Mouse (Mus musculus) myocyte (in vitro differentiated cells): ENCODE data around the gene Grk3. TPM values are rescaled to one million over a fixed set of nuclear protein-coding genes. Genes with fewer than 3 reads are reported as not detected.

Experiments
- H3K27me3 ChIP-seq: one replicate; pipeline ENCODE4 v1.6.1; 2011; ENCODE audit not compliant: control insufficient read depth, insufficient read depth, insufficient read length
- H3K36me3 ChIP-seq: one replicate; pipeline ENCODE4 v1.6.1; 2011; ENCODE audit not compliant: control insufficient read depth, insufficient read depth
- H3K4me2 ChIP-seq: one replicate; pipeline ENCODE4 v1.6.1; 2011; ENCODE audit warnings: low read depth, control low read depth
- H3K4me3 ChIP-seq: one replicate; pipeline ENCODE4 v1.5.1; 2011; ENCODE audit warnings: mild to moderate bottlenecking, control low read depth, moderate library complexity
- H3K79me2 ChIP-seq: one replicate; pipeline ENCODE4 v1.6.1; 2011; ENCODE audit not compliant: control insufficient read depth, insufficient read depth
- H3ac ChIP-seq: one replicate; pipeline ENCODE4 v1.6.1; 2011; ENCODE audit not compliant: control insufficient read depth, insufficient read length
- CEBPB ChIP-seq: IDR thresholded peaks from 2 replicates; pipeline ENCODE4 v1.6.1; 2011; ENCODE audit warnings: mild to moderate bottlenecking, moderate library complexity; ENCODE audit not compliant: poor library complexity, insufficient read depth, severe bottlenecking
- E2F4 ChIP-seq: IDR thresholded peaks from one replicate; pipeline ENCODE4 v1.6.1; 2011; ENCODE audit warnings: mild to moderate bottlenecking, control low read depth, moderate library complexity; ENCODE audit not compliant: insufficient read depth
- MAX ChIP-seq: IDR thresholded peaks from one replicate; pipeline ENCODE4 v1.6.1; 2011; ENCODE audit warnings: low read depth, mild to moderate bottlenecking, control low read depth
- MYOD1 ChIP-seq, 3 experiments: IDR thresholded peaks; one replicate each; pipeline ENCODE4 v1.6.1; 2011; ENCODE audit warnings: control low read depth in 2 of 3, low read depth in 2 of 3, mild to moderate bottlenecking in 2 of 3, moderate library complexity in 1 of 3; ENCODE audit not compliant: insufficient read length in 2 of 3, control insufficient read depth in 1 of 3
- MYOG ChIP-seq, 3 experiments: IDR thresholded peaks; one replicate each; pipeline ENCODE4 v1.6.1; 2011; ENCODE audit warnings: control low read depth in 2 of 3, low read depth in 2 of 3, mild to moderate bottlenecking in 2 of 3; ENCODE audit not compliant: insufficient read length in 2 of 3, control insufficient read depth in 1 of 3, insufficient read depth in 1 of 3
- POLR2A ChIP-seq: IDR thresholded peaks from one replicate; pipeline ENCODE4 v1.6.1; 2011; ENCODE audit warnings: low read depth, mild to moderate bottlenecking, control low read depth, moderate library complexity; ENCODE audit not compliant: insufficient read length
- POLR2AphosphoS2 ChIP-seq: IDR thresholded peaks from one replicate; pipeline ENCODE4 v1.6.1; 2011; ENCODE audit warnings: low read depth, control low read depth; ENCODE audit not compliant: insufficient read length
- REST ChIP-seq: IDR thresholded peaks from one replicate; pipeline ENCODE4 v1.6.1; 2011; ENCODE audit warnings: mild to moderate bottlenecking, control low read depth, moderate library complexity; ENCODE audit not compliant: insufficient read depth, insufficient read length
- SRF ChIP-seq: IDR thresholded peaks from one replicate; pipeline ENCODE4 v1.6.1; 2011; ENCODE audit warnings: low read depth; ENCODE audit not compliant: control insufficient read depth, insufficient read length
- TCF12 ChIP-seq: IDR thresholded peaks from one replicate; pipeline ENCODE4 v1.6.1; 2011; ENCODE audit warnings: mild to moderate bottlenecking, control low read depth; ENCODE audit not compliant: poor library complexity, insufficient read depth, severe bottlenecking
- TCF3 ChIP-seq: IDR thresholded peaks from one replicate; pipeline ENCODE4 v1.6.1; 2011; ENCODE audit warnings: low read depth, control low read depth; ENCODE audit not compliant: insufficient read length
- USF1 ChIP-seq: IDR thresholded peaks from one replicate; pipeline ENCODE4 v1.6.1; 2011; ENCODE audit warnings: low read depth, mild to moderate bottlenecking, control low read depth, moderate library complexity
- polyA plus RNA-seq: library from polyadenylated mRNA; unstranded; fragments of >200 nt; fragmentation: generic; extraction: Trizol; gene quantifications from one replicate; pipeline ENCODE4 v1.2.1, GENCODE M21; 2012; ENCODE audit warnings: missing spikeins

Grk3 gene
- polyA plus RNA-seq, 1 experiment = not detected

- TF ChIP-seq SRF (no peak), MYOG (IDR thresholded peaks at IDR 0.05; ENCODE audit: control insufficient read depth in 1 of 3, insufficient read depth in 1 of 3, insufficient read length in 2 of 3, low read depth in 2 of 3) (no peak), POLR2AphosphoS2 (no peak), TCF12 (no peak)
- Histone ChIP-seq H3K36me3 (no peaks in the 10 kb centered on the region), H3K4me3 (no peak overlapping the region)
Observed at GRCm38 (mm10) chr5:113024154-113024764, 8.7 kb upstream of the Grk3 start.

GRCm38 (mm10) chr5:113018190-113018589 is 2.6 kb upstream of the Grk3 start:
- no peak overlapping the region for H3K4me2 ChIP-seq
- no peaks in the 10 kb centered on the region for H3K36me3 ChIP-seq
- H3K79me2 ChIP-seq = no peaks in the 10 kb centered on the region
- TF ChIP-seq MYOD1 (IDR thresholded peaks at IDR 0.05; ENCODE audit: control insufficient read depth in 1 of 3, insufficient read length in 2 of 3, low read depth in 2 of 3) (no peak), POLR2AphosphoS2 (no peak), E2F4 (no peak), REST (no peak), TCF3 (no peak), POLR2A (no peak), TCF12 (no peak), CEBPB (no peak), MAX (no peak), MYOG (IDR thresholded peaks at IDR 0.05; ENCODE audit: control insufficient read depth in 1 of 3, insufficient read depth in 1 of 3, insufficient read length in 2 of 3, low read depth in 2 of 3) (no peak)
- H3K27me3 ChIP-seq = peaks cover 22% of the 10 kb centered on the region
- no peak overlapping the region for H3K4me3 ChIP-seq
- H3ac ChIP-seq = no peak overlapping the region

More at GRCm38 (mm10) chr5:113024154-113024764, 8.7 kb upstream of the Grk3 start:
- Histone ChIP-seq H3K79me2 (no peaks in the 10 kb centered on the region), H3ac (no peak overlapping the region), H3K4me2 (no peak overlapping the region), H3K27me3 (no peaks in the 10 kb centered on the region)

GRCm38 (mm10) chr5:113017004-113017403 is 1.4 kb upstream of the Grk3 start:
- Histone ChIP-seq H3K79me2 (no peaks in the 10 kb centered on the region), H3K4me2 (no peak overlapping the region), H3K4me3 (no peak overlapping the region), H3ac (no peak overlapping the region), H3K36me3 (no peaks in the 10 kb centered on the region), H3K27me3 (peaks cover 22% of the 10 kb centered on the region)
- no peak for TF ChIP-seq REST
- TF ChIP-seq TCF12 = no peak
- TF ChIP-seq MYOG (IDR thresholded peaks at IDR 0.05; ENCODE audit: control insufficient read depth in 1 of 3, insufficient read depth in 1 of 3, insufficient read length in 2 of 3, low read depth in 2 of 3) = no peak
- TF ChIP-seq MAX = no peak
- TF ChIP-seq POLR2A = no peak
- no peak for TF ChIP-seq TCF3
- TF ChIP-seq E2F4 = no peak
- TF ChIP-seq POLR2AphosphoS2 = no peak
- no peak for TF ChIP-seq USF1
- TF ChIP-seq SRF = no peak
- no peak for TF ChIP-seq CEBPB
- TF ChIP-seq MYOD1 (IDR thresholded peaks at IDR 0.05; ENCODE audit: control insufficient read depth in 1 of 3, insufficient read length in 2 of 3, low read depth in 2 of 3) = no peak

GRCm38 (mm10) chr5:113014808-113015235 is 769 bp downstream of the Grk3 start:
- TF ChIP-seq MYOG (IDR thresholded peaks at IDR 0.05; ENCODE audit: control insufficient read depth in 1 of 3, insufficient read depth in 1 of 3, insufficient read length in 2 of 3, low read depth in 2 of 3) = no peak
- no peak for TF ChIP-seq E2F4
- no peak for TF ChIP-seq POLR2A
- no peak for TF ChIP-seq USF1
- TF ChIP-seq POLR2AphosphoS2 = no peak
- no peak for TF ChIP-seq SRF
- no peak for TF ChIP-seq TCF3
- no peaks in the 10 kb centered on the region for H3K36me3 ChIP-seq
- H3K4me2 ChIP-seq = no peak overlapping the region

GRCm38 (mm10) chr5:113014111-113014807 is 1.3 kb downstream of the Grk3 start:
- TF ChIP-seq MYOG (IDR thresholded peaks at IDR 0.05; ENCODE audit: control insufficient read depth in 1 of 3, insufficient read depth in 1 of 3, insufficient read length in 2 of 3, low read depth in 2 of 3) (no peak), TCF3 (no peak), E2F4 (no peak), SRF (no peak), CEBPB (no peak), POLR2AphosphoS2 (no peak), MYOD1 (IDR thresholded peaks at IDR 0.05; ENCODE audit: control insufficient read depth in 1 of 3, insufficient read length in 2 of 3, low read depth in 2 of 3) (no peak), MAX (no peak), TCF12 (no peak), POLR2A (no peak), REST (no peak), USF1 (no peak)
- no peaks in the 10 kb centered on the region for H3K79me2 ChIP-seq
- peaks cover 22% of the 10 kb centered on the region for H3K27me3 ChIP-seq
- no peaks in the 10 kb centered on the region for H3K36me3 ChIP-seq
- H3K4me2 ChIP-seq = no peak overlapping the region
- no peak overlapping the region for H3ac ChIP-seq
- H3K4me3 ChIP-seq = no peak overlapping the region

More at GRCm38 (mm10) chr5:113014808-113015235, 769 bp downstream of the Grk3 start:
- Histone ChIP-seq H3K4me3 (no peak overlapping the region), H3K27me3 (peaks cover 22% of the 10 kb centered on the region), H3ac (no peak overlapping the region), H3K79me2 (no peaks in the 10 kb centered on the region)
